Mouse (Mus musculus): ENCODE measurements at regions not wholly inside any gene's neighbourhood (a gene's known extent, or its start where the extent isn't known, plus 50 kb on each side); places are given as distances from the start of the nearest gene placed in this dataset.
A peak's percentile ranks its signal among the peaks of the same experiment; 100 is the strongest.

- no peak for DNase-seq
Measured at GRCm38 (mm10) chr11:84760622-84761196, 58.6 kb downstream of the Mrm1 start.

GRCm38 (mm10) chr11:84759478-84759986 lies 59.8 kb downstream of the Mrm1 start:
- no peak for DNase-seq

- peak; percentile 2 for DNase-seq
Measured at GRCm38 (mm10) chr11:84752007-84752406, 67.3 kb downstream of the Mrm1 start.

GRCm38 (mm10) chr11:84749490-84750349 lies 69.6 kb downstream of the Mrm1 start:
- peak; percentile 1 for DNase-seq

GRCm38 (mm10) chr11:84738769-84739589 lies 80.3 kb downstream of the Mrm1 start:
- DNase-seq, result no peak

- DNase-seq, result no peak
Measured at GRCm38 (mm10) chr11:84738128-84738527, 81.2 kb downstream of the Mrm1 start.

- no peak for DNase-seq
Measured at GRCm38 (mm10) chr11:84731890-84732289, 87.4 kb downstream of the Mrm1 start.

- no peak for DNase-seq
Measured at GRCm38 (mm10) chr11:84730218-84730617, 89.1 kb downstream of the Mrm1 start.

- DNase-seq, result peak; percentile 12
Measured at GRCm38 (mm10) chr11:84729189-84729588, 90.1 kb downstream of the Mrm1 start.

- DNase-seq, result no peak
Measured at GRCm38 (mm10) chr11:84725936-84726613, 93.2 kb downstream of the Mrm1 start.

- DNase-seq, result no peak
Measured at GRCm38 (mm10) chr11:84725177-84725792, 94.0 kb downstream of the Mrm1 start.

GRCm38 (mm10) chr11:84724080-84724479 lies 95.2 kb downstream of the Mrm1 start:
- no peak for DNase-seq

GRCm38 (mm10) chr11:84722658-84723201 lies 96.6 kb downstream of the Mrm1 start:
- no peak for DNase-seq

GRCm38 (mm10) chr11:84721979-84722378 lies 97.3 kb downstream of the Mrm1 start:
- DNase-seq, result peak; percentile 2

- no peak for DNase-seq
Measured at GRCm38 (mm10) chr11:84721150-84721549, 98.2 kb downstream of the Mrm1 start.

GRCm38 (mm10) chr11:84719781-84720180 lies 99.5 kb downstream of the Mrm1 start:
- DNase-seq, result no peak

GRCm38 (mm10) chr11:84712731-84713130 lies 106.6 kb downstream of the Mrm1 start:
- no peak for DNase-seq

GRCm38 (mm10) chr11:84711886-84712285 lies 107.4 kb downstream of the Mrm1 start:
- no peak for DNase-seq

- no peak for DNase-seq
Measured at GRCm38 (mm10) chr11:84708222-84708730, 111.0 kb downstream of the Mrm1 start.

GRCm38 (mm10) chr11:84707772-84708171 lies 111.5 kb downstream of the Mrm1 start:
- no peak for DNase-seq

- DNase-seq, result no peak
Measured at GRCm38 (mm10) chr11:84706692-84707091, 112.6 kb downstream of the Mrm1 start.
